Mouse (Mus musculus): Measurements from ENCODE around the gene Yy1. TPM values are rescaled to one million over a fixed set of nuclear protein-coding genes. Genes with fewer than 3 reads are reported as not detected.

Gene Yy1
- total and polyA plus RNA-seq, 3 experiments = 34.9 to 62.4 (median 52.1) TPM

GRCm38 (mm10) chr12:108857589-108858184, 64.9 kb downstream of the Yy1 start:
- H3K79me2 ChIP-seq (ENCODE audit: control insufficient read depth, insufficient read depth, low read length, poor library complexity) = no peaks in the 10 kb centered on the region
- no peaks in the 10 kb centered on the region for H3K27me3 ChIP-seq (ENCODE audit: control insufficient read depth in 1 of 2, insufficient read depth in 2 of 2, low read length in 2 of 2)
- no peaks in the 10 kb centered on the region for H3K9me3 ChIP-seq (replicated peaks; ENCODE audit: insufficient read depth, low read length)
- H3K4me3 ChIP-seq (ENCODE audit: control insufficient read depth in 1 of 2, insufficient read depth in 1 of 2, low read depth in 2 of 2, low read length in 2 of 2) = no peak overlapping the region
- H3K9ac ChIP-seq (ENCODE audit: control insufficient read depth, low read depth, low read length, poor library complexity, severe bottlenecking) = no peak overlapping the region
- no peak overlapping the region for H3K27ac ChIP-seq (ENCODE audit: control insufficient read depth, low read depth, low read length)
- H3K36me3 ChIP-seq (ENCODE audit: control insufficient read depth in 1 of 2, insufficient read depth in 2 of 2, low read length in 2 of 2) = no peaks in the 10 kb centered on the region; a peak in 1 of 4 replicates
- no peak for DNase-seq (ENCODE audit: low read depth, low spot score)
- no peaks in the 10 kb centered on the region for H3K4me1 ChIP-seq (ENCODE audit: control insufficient read depth in 1 of 2, insufficient read depth in 2 of 2, low read length in 2 of 2)
- TF ChIP-seq MAFK (IDR thresholded peaks at IDR 0.05; ENCODE audit: borderline replicate concordance, low read depth, low read length) = no peak
- no peak for TF ChIP-seq UBTF (IDR thresholded peaks at IDR 0.05; ENCODE audit: borderline replicate concordance, insufficient read depth, low read depth, low read length)
- no peak for TF ChIP-seq ZNF384 (IDR thresholded peaks at IDR 0.05; ENCODE audit: low read depth, low read length)
- TF ChIP-seq CHD2 (IDR thresholded peaks at IDR 0.05; ENCODE audit: low read length) = no peak
- no peak for TF ChIP-seq MYC (IDR thresholded peaks at IDR 0.05; ENCODE audit: low read depth, low read length)
- no peak for TF ChIP-seq GATA1 (IDR thresholded peaks at IDR 0.05; ENCODE audit: low read depth, low read length)
- TF ChIP-seq HCFC1 (IDR thresholded peaks at IDR 0.05; ENCODE audit: low read depth, low read length) = no peak
- TF ChIP-seq EP300 (IDR thresholded peaks at IDR 0.05; ENCODE audit: low read depth in 1 of 2, low read length in 2 of 2) = no peak
- no peak for TF ChIP-seq MYB (IDR thresholded peaks at IDR 0.05; ENCODE audit: low read depth, low read length)

GRCm38 (mm10) chr12:108858486-108858885, 65.7 kb downstream of the Yy1 start:
- Histone ChIP-seq H3K27me3 (ENCODE audit: control insufficient read depth in 1 of 2, insufficient read depth in 2 of 2, low read length in 2 of 2) (no peaks in the 10 kb centered on the region), H3K9me3 (replicated peaks; ENCODE audit: insufficient read depth, low read length) (no peaks in the 10 kb centered on the region), H3K4me1 (ENCODE audit: control insufficient read depth in 1 of 2, insufficient read depth in 2 of 2, low read length in 2 of 2) (no peaks in the 10 kb centered on the region), H3K79me2 (ENCODE audit: control insufficient read depth, insufficient read depth, low read length, poor library complexity) (no peaks in the 10 kb centered on the region), H3K36me3 (ENCODE audit: control insufficient read depth in 1 of 2, insufficient read depth in 2 of 2, low read length in 2 of 2) (no peaks in the 10 kb centered on the region; a peak in 1 of 4 replicates), H3K4me3 (ENCODE audit: control insufficient read depth in 1 of 2, insufficient read depth in 1 of 2, low read depth in 2 of 2, low read length in 2 of 2) (no peak overlapping the region), H3K27ac (ENCODE audit: control insufficient read depth, low read depth, low read length) (no peak overlapping the region), H3K9ac (ENCODE audit: control insufficient read depth, low read depth, low read length, poor library complexity, severe bottlenecking) (no peak overlapping the region)
- TF ChIP-seq BHLHE40 (IDR thresholded peaks at IDR 0.05; ENCODE audit: borderline replicate concordance, low read depth, low read length) = no peak
- TF ChIP-seq ELF1 (IDR thresholded peaks at IDR 0.05; ENCODE audit: low read depth, low read length) = no peak
- TF ChIP-seq EP300 (IDR thresholded peaks at IDR 0.05; ENCODE audit: low read depth in 1 of 2, low read length in 2 of 2) = no peak
- no peak for TF ChIP-seq ZNF384 (IDR thresholded peaks at IDR 0.05; ENCODE audit: low read depth, low read length)
- TF ChIP-seq ETS1 (IDR thresholded peaks at IDR 0.05; ENCODE audit: low read depth, low read length) = no peak
- no peak for TF ChIP-seq MAFK (IDR thresholded peaks at IDR 0.05; ENCODE audit: borderline replicate concordance, low read depth, low read length)
- no peak for TF ChIP-seq MEF2A (IDR thresholded peaks at IDR 0.05; ENCODE audit: extremely low read depth, insufficient replicate concordance, low read depth, low read length, poor library complexity, severe bottlenecking)
- no peak for TF ChIP-seq MXI1 (IDR thresholded peaks at IDR 0.05; ENCODE audit: low read depth, low read length)
- TF ChIP-seq MYB (IDR thresholded peaks at IDR 0.05; ENCODE audit: low read depth, low read length) = no peak
- TF ChIP-seq SIN3A (IDR thresholded peaks at IDR 0.05; ENCODE audit: low read length) = no peak
- no peak for TF ChIP-seq MAX (IDR thresholded peaks at IDR 0.05; ENCODE audit: low read length)
- no peak for DNase-seq (ENCODE audit: low read depth, low spot score)
